Mouse (Mus musculus) testis, adult 2 months (tissue): Measurements from ENCODE around the gene Ralgps1.

ENCODE experiments used
- CTCF ChIP-seq: fragments of 200-500 bp; IDR thresholded peaks from 2 replicates; pipeline ENCODE4 v1.5.1; 2012; ENCODE audit warnings: low read depth, mild to moderate bottlenecking, inconsistent platforms, low read length, moderate library complexity; ENCODE audit not compliant: control insufficient read depth, insufficient read depth, insufficient replicate concordance
- POLR2A ChIP-seq: fragments of 200-500 bp; IDR thresholded peaks from 2 replicates; pipeline ENCODE4 v1.6.1; 2012; ENCODE audit warnings: low read depth, mild to moderate bottlenecking, inconsistent platforms, low read length, moderate library complexity; ENCODE audit not compliant: control insufficient read depth

GRCm38 (mm10) chr2:33283674-33284073 lies 87.6 kb downstream of the Ralgps1 start:
- TF ChIP-seq CTCF (no peak), POLR2A (no peak)
